Mouse (Mus musculus) heart, adult 2 months (tissue): ENCODE data around the gene Psmb10. TPM values are rescaled to one million over a fixed set of nuclear protein-coding genes. Genes with fewer than 3 reads are reported as not detected.
"Not testable (repeated sequence)": the region's sequence is repeated elsewhere in the genome, so short reads cannot be mapped to it uniquely, and the experiment has no call there.

Experiments used
- DNase-seq, 2 experiments: peaks; one replicate each; pipeline ENCODE4 v3.0.0; 2021
- H3K27ac ChIP-seq: fragments of 200-600 bp; 2 replicates; pipeline ENCODE4 v1.8.1; 2022
- H3K27me3 ChIP-seq: fragments of 200-500 bp; 2 replicates; pipeline ENCODE4 v1.6.1; 2012; ENCODE audit warnings: mild to moderate bottlenecking, low read length, inconsistent platforms, mixed read lengths; ENCODE audit not compliant: control insufficient read depth, insufficient read depth
- H3K36me3 ChIP-seq: fragments of 200-500 bp; 2 replicates; pipeline ENCODE4 v1.6.1; 2012; ENCODE audit warnings: low read length, inconsistent platforms; ENCODE audit not compliant: control insufficient read depth, insufficient read depth
- H3K4me1 ChIP-seq: fragments of 200-500 bp; 2 replicates; pipeline ENCODE4 v1.6.1; 2011; ENCODE audit warnings: low read length; ENCODE audit not compliant: control insufficient read depth, insufficient read depth
- H3K4me3 ChIP-seq: fragments of 200-600 bp; 2 replicates; pipeline ENCODE4 v1.8.1; 2022
- H3K79me2 ChIP-seq: fragments of 200-500 bp; replicated peaks from 2 replicates; pipeline ENCODE4 v1.6.1; 2012; ENCODE audit warnings: mild to moderate bottlenecking, inconsistent platforms, low read length, moderate library complexity, mixed read lengths; ENCODE audit not compliant: control insufficient read depth, insufficient read depth
- H3K9ac ChIP-seq: fragments of 200-500 bp; 2 replicates; pipeline ENCODE4 v1.6.1; 2012; ENCODE audit warnings: low read depth, mild to moderate bottlenecking, control low read depth, inconsistent platforms, low read length, mixed read lengths
- CTCF ChIP-seq: fragments of 200-600 bp; IDR thresholded peaks from 2 replicates; pipeline ENCODE4 v1.8.1; 2022; ENCODE audit warnings: antibody characterized with exemption, mild to moderate bottlenecking, moderate library complexity
- EP300 ChIP-seq: fragments of 200-500 bp; IDR thresholded peaks from 2 replicates; pipeline ENCODE4 v1.6.1; 2011; ENCODE audit warnings: low read depth, low read length, control low read depth; ENCODE audit not compliant: insufficient read depth
- POLR2A ChIP-seq: fragments of 200-500 bp; IDR thresholded peaks from 2 replicates; pipeline ENCODE4 v1.6.1; 2011; ENCODE audit warnings: mild to moderate bottlenecking, low read depth, low read length, control low read depth; ENCODE audit not compliant: insufficient read depth
- WGBS: fragments of 180-500 bp; shearing (Covaris S2); methylation state at CpG from one replicate; pipeline ENCODE4 v1.1.7; 2018; 5-methylcytosine and 5-hydroxymethylcytosine counted together
- intact Hi-C: fragments of 180-260 bp; cut with DNase I; formaldehyde crosslinking; loops from one replicate; pipeline ENCODE4 v1.15.1; 2025
- long read RNA-seq: library from polyadenylated mRNA; stranded (forward); transcript quantifications from one replicate; pipeline ENCODE4 v2.0.0, GENCODE M21; 2021
- polyA plus RNA-seq: library from polyadenylated mRNA; depleted of rRNA; stranded (reverse); fragments of >200 nt; gene quantifications from 2 replicates; pipeline ENCODE4 v1.2.3, GENCODE M21; 2012; rRNA removed
- total RNA-seq, 2 experiments: library from RNA; stranded (reverse); gene quantifications; 2 replicates each; pipeline ENCODE4 v1.2.3; 2021

The Psmb10 gene
- total RNA-seq: 10 to 100 TPM; 58.1 to 68.1 TPM
- polyA plus RNA-seq: 95.9 and 96.5 TPM in 2 replicates
- long read RNA-seq, transcript Psmb10-201 (8 exons, 1,311 nt): major isoform, 15 of 23 reads
- long read RNA-seq, partial matches to known transcripts: 3 of 23 reads
- long read RNA-seq, other reads (novel, unspliced or antisense): 1 of 23 reads

- H3K36me3 ChIP-seq: no peaks in the 10 kb centered on the region
- TF ChIP-seq EP300 (peak; percentile 56; the same call in 1 of the 2 replicates), CTCF (no peak), POLR2A (no peak)
- WGBS: 12% methylated on average over 4 of the region's 4 CpGs
- no peaks in the 10 kb centered on the region for H3K27me3 ChIP-seq
- H3K4me3 ChIP-seq: peak within 1 kb of the TSS; percentile 95
- intact Hi-C loops: loop anchor here (2.0 kb wide), 1 partner anchor 27 kb away; no protein-coding TSS in a partner anchor
- DNase-seq: no peak
- peak within 1 kb of the TSS; percentile 82 for H3K9ac ChIP-seq
- peaks cover 4% of the 10 kb centered on the region for H3K4me1 ChIP-seq
- peak within 1 kb of the TSS; percentile 92 for H3K27ac ChIP-seq
- H3K79me2 ChIP-seq: no peaks in the 10 kb centered on the region
Observed at GRCm38 (mm10) chr8:105938306-105938669, at the start of gene Psmb10. Psmb10 (minus strand) TSS chr8:105938444.

- 70% methylated on average over 11 of the region's 11 CpGs for WGBS
- intact Hi-C loops: not testable (repeated sequence)
Observed at GRCm38 (mm10) chr8:105983406-105983805, 45.2 kb upstream of the Psmb10 start.

GRCm38 (mm10) chr8:105981146-105981545 is 42.9 kb upstream of the Psmb10 start:
- TF ChIP-seq EP300 (no peak), POLR2A (no peak), CTCF (peak; percentile 45)
- 92% methylated on average over 1 of the region's 1 CpGs for WGBS
- DNase-seq: no peak

More at GRCm38 (mm10) chr8:105983406-105983805, 45.2 kb upstream of the Psmb10 start:
- H3K27me3 ChIP-seq, H3K36me3 ChIP-seq, H3K4me1 ChIP-seq, DNase-seq, H3K79me2 ChIP-seq, H3K9ac ChIP-seq, H3K27ac ChIP-seq, H3K4me3 ChIP-seq: not testable (repeated sequence)

GRCm38 (mm10) chr8:105979325-105979724 is 41.1 kb upstream of the Psmb10 start, which contains the start of gene Dpep3:
Dpep3 (minus strand) TSS chr8:105979429.
- 90% methylated on average over 15 of the region's 15 CpGs for WGBS

More at GRCm38 (mm10) chr8:105981146-105981545, 42.9 kb upstream of the Psmb10 start:
- Histone ChIP-seq H3K9ac (no peak overlapping the region), H3K79me2 (no peaks in the 10 kb centered on the region), H3K27me3 (no peaks in the 10 kb centered on the region), H3K36me3 (no peaks in the 10 kb centered on the region), H3K27ac (no peak overlapping the region), H3K4me1 (no peaks in the 10 kb centered on the region), H3K4me3 (no peak overlapping the region)
- intact Hi-C loops: no loop called here

GRCm38 (mm10) chr8:105975363-105975762 is 37.1 kb upstream of the Psmb10 start:
- TF ChIP-seq EP300 (no peak), CTCF (no peak), POLR2A (no peak)
- DNase-seq: no peak
- WGBS: 68% methylated on average over 7 of the region's 7 CpGs
- H3K27me3 ChIP-seq: no peaks in the 10 kb centered on the region
- intact Hi-C loops: no loop called here
- H3K4me1 ChIP-seq: no peaks in the 10 kb centered on the region
- no peak overlapping the region for H3K9ac ChIP-seq
- H3K27ac ChIP-seq: no peak overlapping the region
- H3K79me2 ChIP-seq: no peaks in the 10 kb centered on the region
- H3K36me3 ChIP-seq: no peaks in the 10 kb centered on the region
- H3K4me3 ChIP-seq: no peak overlapping the region

More at GRCm38 (mm10) chr8:105979325-105979724, 41.1 kb upstream of the Psmb10 start, which contains the start of gene Dpep3:
- H3K4me3 ChIP-seq: no peak within 1 kb of the TSS
- no peaks in the 10 kb centered on the region for H3K79me2 ChIP-seq
- H3K27ac ChIP-seq: no peak within 1 kb of the TSS
- no peaks in the 10 kb centered on the region for H3K36me3 ChIP-seq
- H3K27me3 ChIP-seq: no peaks in the 10 kb centered on the region
- TF ChIP-seq POLR2A (no peak), CTCF (0 out of 2 replicates have a peak, but pooled peaks have one; percentile 11)
- no peak for DNase-seq
- intact Hi-C loops: no loop called here
- no peak within 1 kb of the TSS for H3K9ac ChIP-seq
- H3K4me1 ChIP-seq: no peaks in the 10 kb centered on the region

GRCm38 (mm10) chr8:105971019-105971720 is 32.9 kb upstream of the Psmb10 start:
- Histone ChIP-seq H3K4me1 (peaks cover 4% of the 10 kb centered on the region), H3K9ac (no peak overlapping the region), H3K4me3 (no peak overlapping the region), H3K27me3 (no peaks in the 10 kb centered on the region), H3K36me3 (no peaks in the 10 kb centered on the region), H3K27ac (no peak overlapping the region), H3K79me2 (no peaks in the 10 kb centered on the region)
- 80% methylated on average over 8 of the region's 8 CpGs for WGBS
- intact Hi-C loops: no loop called here
- DNase-seq: no peak
- TF ChIP-seq POLR2A (no peak), CTCF (no peak), EP300 (no peak)
